In genomic region chr4:138453753-138454570, GRCm38 (mm10) we compare ENCODE assay signal across 8 mouse cellular contexts. TPM values are rescaled to one million over a fixed set of nuclear protein-coding genes. Genes with fewer than 3 reads are reported as not detected.
DNase-seq lines count a peak whose midpoint lies in the region; ATAC-seq and TF ChIP-seq lines count a peak whose summit lies in the region.

Gene Camk2n1, plus strand, starts transcription at chr4:138454314.

- no peak within 1 kb of the TSS for H3K27ac ChIP-seq in CH12.LX (ENCODE audit: insufficient read depth, low read depth)
- H3K27ac ChIP-seq in forebrain, embryonic 15.5 days (replicated peaks) = peak within 1 kb of the TSS; percentile 87
- peak within 1 kb of the TSS; percentile 60 for H3K27ac ChIP-seq in liver, embryonic 13.5 days

- no peaks in the 10 kb centered on the region for H3K36me3 ChIP-seq in CH12.LX (replicated peaks in 1 of 2; ENCODE audit: control insufficient read depth in 1 of 2, insufficient read depth in 1 of 2, low read length in 1 of 2)
- no peaks in the 10 kb centered on the region for H3K36me3 ChIP-seq in forebrain, embryonic 15.5 days
- H3K36me3 ChIP-seq in liver, embryonic 13.5 days = no peaks in the 10 kb centered on the region

- H3K4me2 ChIP-seq in CH12.LX (ENCODE audit: insufficient read depth, low read depth, poor library complexity, severe bottlenecking) = peak within 1 kb of the TSS; percentile 85
- H3K4me2 ChIP-seq in forebrain, embryonic 15.5 days (replicated peaks) = peak within 1 kb of the TSS; percentile 89
- H3K4me2 ChIP-seq in liver, embryonic 13.5 days = peak within 1 kb of the TSS; percentile 60

- TF ChIP-seq CTCF in CH12.LX (conservative IDR thresholded peaks at IDR 0.05 in 1 of 2, IDR thresholded peaks at IDR 0.05 in 1 of 2; ENCODE audit: low read depth in 2 of 2, low read length in 2 of 2) = no peak

- peaks cover 2% of the 10 kb centered on the region for H3K9me3 ChIP-seq in CH12.LX (replicated peaks; ENCODE audit: low read length)
- H3K9me3 ChIP-seq in forebrain, embryonic 15.5 days = no peaks in the 10 kb centered on the region
- H3K9me3 ChIP-seq in liver, embryonic 13.5 days (replicated peaks) = no peaks in the 10 kb centered on the region

- peaks cover 11 to 37% of the 10 kb centered on the region in 2 experiments for H3K4me1 ChIP-seq in CH12.LX (ENCODE audit: control insufficient read depth in 1 of 2, insufficient read depth in 2 of 2)
- peaks cover 42% of the 10 kb centered on the region for H3K4me1 ChIP-seq in forebrain, embryonic 15.5 days
- H3K4me1 ChIP-seq in liver, embryonic 13.5 days (replicated peaks) = peaks cover 20% of the 10 kb centered on the region

- peaks cover 94% of the 10 kb centered on the region for H3K27me3 ChIP-seq in CH12.LX (replicated peaks)
- H3K27me3 ChIP-seq in forebrain, embryonic 15.5 days = peaks cover 10% of the 10 kb centered on the region; the same call in 1 of the 2 replicates
- peaks cover 97% of the 10 kb centered on the region for H3K27me3 ChIP-seq in liver, embryonic 13.5 days

- DNase-seq in CH12.LX (ENCODE audit: extremely low read depth) = no peak
- peak; percentile 77 to 81 for DNase-seq in heart, postnatal 10 days
- peak; percentile 94 for DNase-seq in kidney, postnatal 36 days
- DNase-seq in liver, embryonic 13.5 days = no peak
- DNase-seq in natural killer cell, adult 2 months (ENCODE audit: low spot score in 2 of 2) = peak; percentile 22 to 31
- DNase-seq in testis, postnatal 10 days (ENCODE audit: low spot score) = peak; percentile 74

- ATAC-seq in cerebellum, adult (ENCODE audit: insufficient number of reproducible peaks, low FRiP score, low TSS enrichment) = peak; percentile 49
- ATAC-seq in forebrain, embryonic 15.5 days (replicated peaks) = peak; percentile 70
- ATAC-seq in liver, embryonic 13.5 days (ENCODE audit: low read depth) = peak; percentile 68

- WGBS in forebrain, embryonic 15.5 days = under 1% methylated on average over 58 of the region's 64 CpGs
- 2% methylated on average over 21 of the region's 64 CpGs for WGBS in liver, embryonic 13.5 days (ENCODE audit: insufficient replicate concordance)

- TF ChIP-seq EP300 in CH12.LX (IDR thresholded peaks at IDR 0.05; ENCODE audit: low read length) = no peak

- no peak for TF ChIP-seq RAD21 in CH12.LX (IDR thresholded peaks at IDR 0.05; ENCODE audit: low read depth, low read length)

- H3K4me3 ChIP-seq in CH12.LX (replicated peaks in 1 of 3; ENCODE audit: low read depth in 2 of 3, low read length in 2 of 3, poor library complexity in 1 of 3) = peak within 1 kb of the TSS; percentile 29 to 68 (median 48)
- H3K4me3 ChIP-seq in forebrain, embryonic 15.5 days = peak within 1 kb of the TSS; percentile 81
- H3K4me3 ChIP-seq in liver, embryonic 13.5 days (replicated peaks) = peak within 1 kb of the TSS; percentile 63

- dilution Hi-C loops in CH12.LX (cut with MboI; ENCODE audit: extremely low pct_ligation_motif_present, extremely low pct_unique_long_range_greater_than_20kb, low sequenced_read_pairs) = no loop called here

- no peaks in the 10 kb centered on the region for H3K79me2 ChIP-seq in CH12.LX (replicated peaks; ENCODE audit: control insufficient read depth, extremely low read depth, insufficient read depth, poor library complexity, severe bottlenecking)

- no peak for TF ChIP-seq POLR2A in CH12.LX (IDR thresholded peaks at IDR 0.05; ENCODE audit: low read depth, low read length)

- peak within 1 kb of the TSS; percentile 72 for H3K9ac ChIP-seq in CH12.LX (ENCODE audit: insufficient read depth, low read depth)
- H3K9ac ChIP-seq in forebrain, embryonic 15.5 days (replicated peaks) = peak within 1 kb of the TSS; percentile 85
- H3K9ac ChIP-seq in liver, embryonic 13.5 days = peak within 1 kb of the TSS; percentile 70

- intact Hi-C loops in heart, postnatal 10 days (cut with DNase I) = no loop called here

- in situ Hi-C loops in CH12.LX (cut with MboI; ENCODE audit: low pct_ligation_motif_present, low pct_unique_long_range_greater_than_20kb, low sequenced_read_pairs) = loop anchor here (5.0 kb wide), 1 partner anchor 108 kb away; no protein-coding TSS in a partner anchor

TF ChIP-seq in CH12.LX, 34 proteins besides CTCF, POLR2A, EP300 and RAD21:
- no peak for TF ChIP-seq MXI1 (IDR thresholded peaks at IDR 0.05; ENCODE audit: low read depth, low read length)
- TF ChIP-seq TBP (conservative IDR thresholded peaks at IDR 0.05; ENCODE audit: low read depth, low read length) = no peak
- TF ChIP-seq MAX (IDR thresholded peaks at IDR 0.05; ENCODE audit: low read length) = no peak
- no peak for TF ChIP-seq POLR2AphosphoS2 (IDR thresholded peaks at IDR 0.05; ENCODE audit: low read depth, low read length)
- TF ChIP-seq MAZ (IDR thresholded peaks at IDR 0.05; ENCODE audit: low read depth, low read length) = no peak
- TF ChIP-seq ZNF384 (IDR thresholded peaks at IDR 0.05; ENCODE audit: low read depth, low read length) = no peak
- TF ChIP-seq USF2 (conservative IDR thresholded peaks at IDR 0.05; ENCODE audit: low read depth, low read length) = no peak
- no peak for TF ChIP-seq USF1 (IDR thresholded peaks at IDR 0.05; ENCODE audit: low read depth, low read length)
- no peak for TF ChIP-seq SIN3A (IDR thresholded peaks at IDR 0.05; ENCODE audit: low read length)
- no peak for TF ChIP-seq SMC3 (IDR thresholded peaks at IDR 0.05; ENCODE audit: low read depth, low read length)
- no peak for TF ChIP-seq IRF4 (IDR thresholded peaks at IDR 0.05; ENCODE audit: low read depth, low read length)
- TF ChIP-seq UBTF (IDR thresholded peaks at IDR 0.05; ENCODE audit: low read depth, low read length) = no peak
- no peak for TF ChIP-seq ZMIZ1 (IDR thresholded peaks at IDR 0.05; ENCODE audit: low read depth, low read length)
- TF ChIP-seq E2F4 (IDR thresholded peaks at IDR 0.05; ENCODE audit: insufficient replicate concordance, low read depth, low read length) = no peak
- no peak for TF ChIP-seq ETS1 (conservative IDR thresholded peaks at IDR 0.05; ENCODE audit: low read depth, low read length)
- no peak for TF ChIP-seq ELF1 (IDR thresholded peaks at IDR 0.05; ENCODE audit: low read depth, low read length)
- no peak for TF ChIP-seq KAT2A (IDR thresholded peaks at IDR 0.05; ENCODE audit: insufficient replicate concordance, low read length)
- no peak for TF ChIP-seq JUND (conservative IDR thresholded peaks at IDR 0.05; ENCODE audit: low read depth, low read length)
- no peak for TF ChIP-seq CHD2 (IDR thresholded peaks at IDR 0.05; ENCODE audit: low read length)
TF ChIP-seq in CH12.LX: peak in this region for 0.

RNA-seq across cellular contexts. Expression of gene Camk2n1, which starts in this region (rescaled TPM):
- total RNA-seq in CH12.LX (2012; rRNA removed) (0.04 and 0.13 TPM in 2 replicates), CH12.LX (2014; rRNA removed) (not detected in 2 replicates)
- not detected in 2 replicates for polyA plus RNA-seq in CH12.LX (2012; ENCODE audit: insufficient read length, low read depth)
- polyA plus RNA-seq in forebrain, embryonic 15.5 days (2015; fragmentation: Nextera tagmentation; extraction: Ambion mirVana) = 9.7 and 10.7 TPM in 2 replicates
- 10 to 100 TPM in 1 of 2 experiments, 1 to 10 TPM in 1; 9.8 to 10.1 TPM for total RNA-seq in heart, postnatal 10 days (2021)
- polyA plus RNA-seq in liver, embryonic 13.5 days (2015; fragmentation: Nextera tagmentation; extraction: Ambion mirVana) = 1.2 and 1.3 TPM in 2 replicates

Comparison
In these comparisons a context has a peak if more than half of its experiments do, and no peak if none do; other contexts are left out.
1. RNA of gene Camk2n1 (total RNA-seq): 9.8 to 10.1 TPM in heart, postnatal 10 days; 0.04 to 0.13 TPM in CH12.LX; every median in the first group is over 4 times any median in the second.
2. DNase-seq: peak in heart, postnatal 10 days (2 of 2), kidney, postnatal 36 days (2 of 2), natural killer cell, adult 2 months (2 of 2) and testis, postnatal 10 days (single experiment); none in CH12.LX (single experiment) and liver, embryonic 13.5 days (single experiment).
3. Peak in every context shown above with its lines, with median percentiles within 50 percentile points of each other: H3K4me2 ChIP-seq, H3K4me3 ChIP-seq, H3K9ac ChIP-seq and ATAC-seq.